Mouse (Mus musculus): Measurements from ENCODE around the gene Arhgap24.

DNA sequence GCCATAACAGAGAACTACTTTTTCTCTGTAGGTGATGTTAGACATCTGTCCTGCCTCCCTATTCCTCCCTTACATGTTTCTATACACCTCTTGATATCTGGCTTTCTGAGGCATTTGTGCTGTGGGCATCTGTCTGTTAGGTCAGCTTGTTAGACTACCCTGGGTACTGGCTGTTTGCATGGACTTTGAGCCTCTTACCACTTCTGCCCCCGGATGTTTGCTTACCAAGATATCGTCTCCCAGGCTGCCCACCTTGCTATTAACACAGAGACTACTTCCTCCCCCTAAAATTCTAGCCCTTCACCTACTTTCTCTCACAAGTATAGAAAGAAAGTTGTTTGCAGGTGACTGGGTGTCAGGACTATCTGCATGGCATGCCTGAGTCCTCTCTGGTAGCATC, 15.8 kb upstream of the Arhgap24 start:
- TF ChIP-seq MAX (IDR thresholded peaks at IDR 0.05; ENCODE audit: low read depth) (no peak), E2F4 (IDR thresholded peaks at IDR 0.05; ENCODE audit: insufficient read depth) (no peak), TCF12 (IDR thresholded peaks at IDR 0.05; ENCODE audit: insufficient read depth, poor library complexity, severe bottlenecking) (no peak), POLR2A (IDR thresholded peaks at IDR 0.05; ENCODE audit: insufficient read length, low read depth) (no peak), USF1 (IDR thresholded peaks at IDR 0.05; ENCODE audit: low read depth) (no peak), TCF3 (IDR thresholded peaks at IDR 0.05; ENCODE audit: insufficient read length, low read depth) (no peak), POLR2AphosphoS2 (IDR thresholded peaks at IDR 0.05; ENCODE audit: insufficient read length, low read depth) (no peak), MYOD1 (IDR thresholded peaks at IDR 0.05; ENCODE audit: control insufficient read depth in 1 of 3, insufficient read length in 2 of 3, low read depth in 2 of 3) (no peak), REST (IDR thresholded peaks at IDR 0.05; ENCODE audit: insufficient read depth, insufficient read length) (no peak), SRF (IDR thresholded peaks at IDR 0.05; ENCODE audit: control insufficient read depth, insufficient read length, low read depth) (no peak), MYOG (IDR thresholded peaks at IDR 0.05; ENCODE audit: control insufficient read depth in 1 of 3, insufficient read depth in 1 of 3, insufficient read length in 2 of 3, low read depth in 2 of 3) (no peak), CEBPB (IDR thresholded peaks at IDR 0.05; ENCODE audit: insufficient read depth, poor library complexity, severe bottlenecking) (no peak)

All from myocyte (in vitro differentiated cells).